Mouse (Mus musculus): Measurements from ENCODE around the gene Hist1h2bp.
"Not testable (repeated sequence)": the region's sequence is repeated elsewhere in the genome, so short reads cannot be mapped to it uniquely, and the experiment has no call there.

Gene Hist1h2bp

GRCm38 (mm10) chr13:21786899-21787629 lies at the start of gene Hist1h2bp, which contains the start of gene Hist1h2an:
Hist1h2bp (plus strand) TSS chr13:21787461.
Hist1h2an (minus strand) TSS chr13:21787218.
- peak; percentile 93 for DNase-seq

- DNase-seq: no peak
These were observed 42.3 kb upstream of the Hist1h2bp start for GRCm38 (mm10) chr13:21745006-21745405.

GRCm38 (mm10) chr13:21749387-21750158 lies 37.7 kb upstream of the Hist1h2bp start:
- DNase-seq: no peak

- DNase-seq: peak; percentile 94
These were observed 36.9 kb upstream of the Hist1h2bp start, which contains the start of gene Hist1h4k for GRCm38 (mm10) chr13:21750159-21751017. Hist1h4k (minus strand) TSS chr13:21750505.

GRCm38 (mm10) chr13:21751417-21751816 lies 35.8 kb upstream of the Hist1h2bp start:
- DNase-seq: no peak

GRCm38 (mm10) chr13:21751827-21752226 lies 35.4 kb upstream of the Hist1h2bp start:
- DNase-seq: no peak

GRCm38 (mm10) chr13:21752356-21752755 lies 34.9 kb upstream of the Hist1h2bp start:
- no peak for DNase-seq

- DNase-seq: no peak
These were observed 34.2 kb upstream of the Hist1h2bp start for GRCm38 (mm10) chr13:21753051-21753523.

- DNase-seq: peak; percentile 67
These were observed 33.6 kb upstream of the Hist1h2bp start, which contains the start of the genes Hist1h2ak and Hist1h2bn for GRCm38 (mm10) chr13:21753524-21754285. Hist1h2ak (minus strand) TSS chr13:21753827. Hist1h2bn (plus strand) TSS chr13:21754123.

- DNase-seq: not testable (repeated sequence)
These were observed 32.8 kb upstream of the Hist1h2bp start for GRCm38 (mm10) chr13:21754294-21755001.

GRCm38 (mm10) chr13:21755707-21756106 lies 31.6 kb upstream of the Hist1h2bp start:
- DNase-seq: no peak

GRCm38 (mm10) chr13:21778814-21779766 lies 8.2 kb upstream of the Hist1h2bp start:
- DNase-seq: peak; percentile 53

GRCm38 (mm10) chr13:21779767-21780731 lies 7.2 kb upstream of the Hist1h2bp start, which contains the start of gene Hist1h1b:
Hist1h1b (minus strand) TSS chr13:21780625.
- DNase-seq: peak; percentile 74

- no peak for DNase-seq
These were observed 6.2 kb upstream of the Hist1h2bp start for GRCm38 (mm10) chr13:21781021-21781555.

- no peak for DNase-seq
These were observed 5.6 kb upstream of the Hist1h2bp start for GRCm38 (mm10) chr13:21781639-21782038.

GRCm38 (mm10) chr13:21782361-21783254 lies 4.7 kb upstream of the Hist1h2bp start:
- DNase-seq: peak; percentile 40

- peak; percentile 65 for DNase-seq
These were observed 4.0 kb upstream of the Hist1h2bp start, which contains the start of gene Hist1h3i for GRCm38 (mm10) chr13:21783255-21783617. Hist1h3i (minus strand) TSS chr13:21783370.

Measured in cerebellum, adult 8-10 months (tissue).